Mouse (Mus musculus) common myeloid progenitor, adult 5-6 weeks (primary cell): Measurements from ENCODE around the gene Frem2. TPM values are rescaled to one million over a fixed set of nuclear protein-coding genes. Genes with fewer than 3 reads are reported as not detected.

ENCODE experiments used
- ATAC-seq: replicated peaks from 2 replicates; pipeline ENCODE4 v1.8.0; 2016; ENCODE audit warnings: low read depth, mild to moderate bottlenecking, moderate TSS enrichment, inconsistent platforms; ENCODE audit not compliant: poor library complexity, severe bottlenecking
- total RNA-seq: library from RNA; stranded (forward); fragments of 200-1000, 187-1606 nt; gene quantifications from 2 replicates; pipeline ENCODE4 v1.2.3, GENCODE M21; 2017

Gene Frem2
- total RNA-seq = not detected in 2 replicates

- ATAC-seq = no peak; the same call in 1 of the 2 replicates
These were observed at the start of gene Frem2 for GRCm38 (mm10) chr3:53656878-53657561. Frem2 (minus strand) TSS chr3:53657355.

DNA sequence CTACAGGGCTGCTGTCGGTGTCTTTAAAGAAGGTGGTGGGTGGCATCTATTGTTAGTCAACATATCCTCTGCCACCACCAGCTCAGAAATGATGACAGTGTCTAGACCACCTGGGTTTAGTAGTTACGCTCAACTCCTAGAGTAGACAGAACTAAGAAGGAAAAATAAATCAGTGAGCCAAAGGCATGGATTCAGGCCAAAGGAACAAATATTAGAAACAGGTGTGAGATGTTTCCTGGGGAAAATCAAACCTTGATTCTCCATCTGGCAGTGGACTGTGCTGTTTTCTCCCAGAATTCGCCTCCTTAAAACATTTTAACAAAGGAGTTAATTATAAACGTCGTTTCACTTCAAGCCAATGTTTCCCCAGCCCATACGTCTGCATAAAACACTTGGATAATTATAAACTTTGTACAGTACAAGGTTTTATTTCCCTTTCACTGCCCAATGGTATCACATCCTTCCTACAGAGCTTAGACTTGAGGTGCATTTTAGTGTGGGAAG lies 48.9 kb upstream of the Frem2 start:
- ATAC-seq = no peak

DNA sequence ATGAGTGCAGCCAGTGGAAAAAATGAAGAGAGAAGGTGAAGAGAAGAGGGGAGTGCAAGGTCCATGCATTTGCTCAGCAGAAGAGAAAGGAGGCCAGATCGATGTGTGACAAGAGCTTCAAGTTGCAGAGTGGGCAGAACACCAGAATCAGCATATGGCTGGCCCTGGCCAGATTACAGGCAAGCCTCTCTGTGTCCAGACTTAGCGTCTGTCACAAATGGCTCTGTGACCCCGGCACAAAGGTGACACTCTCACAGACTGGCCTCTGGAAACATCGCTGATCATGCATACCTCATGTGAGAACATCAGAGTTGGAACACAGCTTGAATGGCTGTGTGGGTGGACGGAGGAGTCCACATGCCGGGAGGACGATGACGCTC lies 46.0 kb upstream of the Frem2 start:
- ATAC-seq = no peak

GRCm38 (mm10) chr3:53702421-53703125 lies 45.4 kb upstream of the Frem2 start:
- no peak for ATAC-seq

DNA sequence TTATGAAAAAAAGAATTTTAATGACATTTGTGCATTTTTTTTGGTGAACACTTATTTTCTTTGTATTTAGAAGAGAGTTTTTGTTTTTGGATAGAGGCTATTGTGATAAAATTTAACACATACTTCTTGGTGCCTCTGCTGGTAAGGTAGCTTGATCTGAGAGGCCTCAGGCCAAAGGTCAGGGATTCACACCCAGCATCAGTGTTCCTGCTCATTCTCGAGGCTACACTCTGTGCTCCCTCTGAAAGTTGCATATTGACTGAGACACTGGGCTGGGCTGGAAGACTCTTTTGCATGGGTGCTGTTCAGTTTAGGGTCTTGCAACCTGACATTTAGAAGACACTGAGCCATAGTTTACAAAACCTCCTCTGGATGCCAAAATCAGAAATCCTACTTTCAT lies 44.8 kb upstream of the Frem2 start:
- no peak for ATAC-seq

- ATAC-seq = no peak
These were observed 30.6 kb upstream of the Frem2 start for GRCm38 (mm10) chr3:53687776-53688175.

- no peak for ATAC-seq
These were observed 25.1 kb upstream of the Frem2 start for GRCm38 (mm10) chr3:53682244-53682643.

GRCm38 (mm10) chr3:53680816-53681215 lies 23.7 kb upstream of the Frem2 start:
- ATAC-seq = no peak

DNA sequence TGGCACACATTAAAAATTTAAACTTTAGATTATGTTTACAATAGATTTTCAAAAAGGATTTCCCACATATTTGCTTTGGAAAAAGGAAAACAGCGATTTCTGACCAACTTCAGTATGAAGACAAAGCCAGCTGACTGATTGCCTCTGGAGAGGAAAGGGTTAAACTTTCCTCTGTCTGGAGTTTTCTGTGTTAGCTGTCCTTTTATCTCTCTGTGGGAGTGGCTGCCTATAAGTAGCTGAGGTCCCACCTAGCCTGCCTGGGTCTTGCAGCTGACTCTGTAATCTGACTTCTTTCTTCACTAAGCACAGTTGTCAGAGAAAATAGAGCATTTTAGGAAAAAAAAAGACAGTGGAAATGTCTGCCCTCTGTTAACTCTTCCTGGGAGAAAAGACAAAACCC lies 17.1 kb upstream of the Frem2 start:
- no peak for ATAC-seq

GRCm38 (mm10) chr3:53669736-53670135 lies 12.6 kb upstream of the Frem2 start:
- no peak for ATAC-seq

DNA sequence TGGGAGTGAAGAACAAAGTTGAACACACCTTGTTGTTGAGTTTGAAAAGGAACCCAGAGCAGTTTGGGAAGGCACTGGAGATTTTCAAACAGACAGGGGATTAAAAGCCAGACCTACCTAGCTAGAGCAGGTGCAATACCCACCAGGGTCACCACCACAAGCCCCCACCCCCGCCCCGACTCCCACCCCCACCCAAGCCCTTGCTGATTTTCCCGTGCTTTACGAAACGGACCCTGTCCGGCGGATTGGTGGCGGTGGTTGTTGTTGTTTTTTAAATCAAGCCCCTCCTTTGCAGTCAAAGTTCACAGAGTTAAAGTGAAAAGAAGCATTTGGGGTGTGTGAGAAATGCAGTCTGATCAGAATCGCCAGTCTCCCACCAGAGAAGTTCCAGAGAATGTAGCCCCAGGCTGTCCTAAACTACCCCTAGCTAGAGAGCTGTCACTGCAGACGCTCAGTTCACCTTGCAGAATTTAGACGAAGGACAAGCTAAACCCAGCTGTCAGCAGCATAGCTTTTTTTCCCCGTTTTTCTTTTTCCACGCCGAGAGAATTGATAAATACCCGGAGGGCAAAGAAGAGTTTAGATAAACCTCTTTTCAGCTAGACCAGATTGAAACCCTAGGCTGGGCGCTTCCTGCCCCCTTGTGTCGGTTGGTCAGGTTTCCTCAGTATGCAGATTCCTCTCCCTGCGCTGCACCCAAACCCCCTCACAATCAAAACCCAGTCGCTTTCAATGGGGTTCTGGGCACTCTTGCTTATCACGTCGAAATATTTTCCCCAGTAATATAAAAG lies 784 bp upstream of the Frem2 start:
- 0 out of 2 replicates have a peak, but pooled peaks have one; percentile 52 for ATAC-seq

GRCm38 (mm10) chr3:53656328-53656877 lies 752 bp downstream of the Frem2 start:
- peak; percentile 40; the same call in 1 of the 2 replicates for ATAC-seq

DNA sequence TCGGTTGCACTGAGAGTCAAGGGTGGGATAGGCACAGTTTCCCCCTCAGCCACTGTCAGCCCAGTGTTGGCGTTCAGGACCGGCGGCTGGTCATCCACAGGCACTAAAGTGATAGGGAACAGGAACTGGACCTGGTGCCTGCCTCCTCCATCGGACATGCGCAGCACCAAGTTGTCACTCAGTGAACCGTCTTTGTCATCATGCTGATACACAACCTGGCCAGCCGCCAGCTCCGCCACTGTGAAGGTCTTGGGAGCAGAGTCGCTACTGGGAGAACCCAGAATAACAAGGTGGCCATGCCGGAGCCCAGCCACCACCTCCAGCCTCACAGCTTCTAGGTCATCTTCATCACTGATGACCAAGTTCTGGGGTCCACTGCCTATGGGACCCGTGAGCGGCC lies 1.8 kb downstream of the Frem2 start:
- ATAC-seq = no peak

DNA sequence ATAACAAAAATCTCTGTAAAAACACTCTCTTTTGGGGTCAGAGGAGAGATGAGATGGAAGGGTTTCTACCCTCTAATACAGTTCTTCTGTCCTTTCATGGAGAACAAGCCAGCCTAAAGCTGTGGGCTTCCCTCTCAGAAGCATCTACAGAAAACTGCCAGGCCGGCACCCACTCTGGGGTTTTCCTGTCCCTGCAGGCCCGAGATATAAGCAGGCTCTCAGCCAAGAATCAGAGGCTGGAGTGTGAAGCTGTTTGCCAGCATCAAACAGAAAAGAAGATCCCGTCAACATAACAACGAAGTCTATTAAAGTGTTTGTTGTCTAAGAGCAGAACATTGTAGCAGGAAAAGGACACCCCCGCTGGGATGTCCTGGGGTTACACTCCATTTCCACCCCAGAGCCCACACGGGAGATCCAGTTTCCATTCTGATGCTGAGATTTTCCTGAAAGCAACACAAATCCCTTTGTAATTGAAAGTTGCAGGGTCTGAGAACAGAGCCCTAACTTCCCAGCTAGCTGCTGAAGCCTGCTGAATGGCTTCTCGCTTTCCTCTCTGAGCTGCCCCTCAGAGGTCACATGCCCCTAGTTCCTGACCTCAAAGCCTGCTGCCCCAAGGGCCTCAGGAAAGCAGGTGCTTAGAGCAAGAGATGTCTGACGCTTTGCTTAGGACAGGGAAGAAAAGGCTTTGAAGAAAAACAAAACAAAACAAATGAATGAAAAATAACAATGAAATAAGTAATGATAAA lies 7.0 kb downstream of the Frem2 start:
- peak; percentile 68 for ATAC-seq

- no peak for ATAC-seq
These were observed 7.7 kb downstream of the Frem2 start for GRCm38 (mm10) chr3:53649425-53649824.

DNA sequence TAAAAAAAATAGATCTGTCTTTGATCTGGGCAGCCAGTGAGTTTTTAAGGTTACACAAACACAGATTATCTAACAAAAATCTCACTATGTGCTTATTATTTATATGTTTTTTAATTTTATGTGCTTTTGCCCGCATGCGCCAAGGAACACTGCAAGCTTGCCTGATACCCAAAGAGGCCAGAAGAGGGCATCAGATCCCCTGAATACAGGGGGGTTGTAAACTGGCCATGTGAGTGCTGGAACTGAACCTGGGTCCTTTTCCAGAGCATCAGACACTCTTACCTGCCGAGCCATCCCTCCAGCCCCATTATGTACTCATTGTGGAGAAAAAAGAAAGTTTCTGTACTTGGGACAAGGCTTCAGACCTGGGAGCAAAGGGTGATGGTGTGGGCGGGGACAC lies 8.3 kb downstream of the Frem2 start:
- no peak for ATAC-seq

DNA sequence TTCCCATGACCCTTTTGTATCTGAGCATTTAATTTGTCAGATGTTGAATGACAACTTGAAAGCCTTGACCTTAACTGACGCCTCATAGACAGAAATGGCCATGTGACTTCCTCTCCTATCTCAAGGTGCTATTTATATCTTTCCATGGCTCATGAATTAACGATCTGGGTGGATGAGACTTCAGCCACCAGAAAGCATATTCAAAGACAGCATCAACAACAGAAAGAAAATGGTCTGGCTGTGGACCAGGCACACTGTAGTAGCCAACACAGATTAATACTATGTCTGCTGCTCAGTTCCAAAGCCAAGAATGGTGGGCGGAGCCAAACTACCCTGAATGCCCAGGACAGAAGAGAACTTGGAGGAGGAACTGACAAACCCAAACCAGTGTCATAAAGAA lies 21.2 kb downstream of the Frem2 start:
- no peak for ATAC-seq

GRCm38 (mm10) chr3:53631126-53631525 lies 26.0 kb downstream of the Frem2 start:
- no peak for ATAC-seq

DNA sequence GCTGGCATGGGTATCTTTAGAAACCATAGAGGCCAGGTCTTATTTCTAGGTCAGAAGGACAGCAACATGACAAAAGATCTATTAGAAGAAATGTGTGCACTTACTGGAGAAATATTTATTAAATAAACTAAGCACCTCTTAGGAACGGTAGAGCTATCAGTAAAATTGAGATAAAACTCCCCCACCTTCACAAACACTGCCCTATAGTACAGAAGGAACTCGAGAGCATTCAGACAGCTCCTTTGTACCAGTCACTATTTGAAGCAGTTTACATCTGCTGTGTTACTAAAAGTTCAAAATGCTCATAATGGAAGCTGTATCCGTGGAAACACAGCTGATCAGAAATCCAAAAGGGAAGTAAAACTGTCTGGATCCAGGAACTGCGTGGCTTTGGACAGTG lies 26.5 kb downstream of the Frem2 start:
- no peak for ATAC-seq

DNA sequence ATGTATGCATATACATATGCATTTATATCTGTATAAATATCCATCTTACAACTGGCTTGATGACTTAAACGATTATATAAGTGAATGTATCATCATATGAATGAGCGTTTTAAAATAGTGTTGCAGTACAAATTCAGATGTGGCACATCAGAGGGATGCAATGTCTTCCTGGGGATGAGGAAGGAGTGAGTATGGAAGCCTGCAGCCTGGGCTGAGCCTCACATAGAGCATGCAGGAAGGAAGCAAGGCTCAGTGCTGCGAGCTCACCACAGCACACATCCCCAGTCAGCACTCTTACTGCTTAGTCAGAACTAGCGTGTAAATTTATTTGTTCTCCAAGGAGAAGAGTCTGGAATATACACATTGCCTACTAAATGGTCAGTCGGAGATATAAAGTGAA lies 27.2 kb downstream of the Frem2 start:
- no peak for ATAC-seq
